Mouse (Mus musculus) hindbrain, embryonic 16.5 days (tissue): ENCODE measurements around the gene Rpa1. TPM values are rescaled to one million over a fixed set of nuclear protein-coding genes. Genes with fewer than 3 reads are reported as not detected.
"Not testable (repeated sequence)": the region's sequence is repeated elsewhere in the genome, so short reads cannot be mapped to it uniquely, and the experiment has no call there.

Experiments
- ATAC-seq: fragments of 200-750 bp; cut with Nextera tagmentation; 2 replicates; pipeline ENCODE4 v1.8.0; 2017; ENCODE audit warnings: moderate TSS enrichment, moderate library complexity
- H3K27ac ChIP-seq: fragments of 300-500 bp; sonication (generic); 2 replicates; pipeline ENCODE4 v1.5.1; 2014; ENCODE audit warnings: low read depth, mild to moderate bottlenecking, control low read depth, low read length, moderate library complexity
- H3K27me3 ChIP-seq: fragments of 300-500 bp; sonication (generic); replicated peaks from 2 replicates; pipeline ENCODE4 v1.6.1; 2014; ENCODE audit warnings: low read length; ENCODE audit not compliant: control insufficient read depth, insufficient read depth
- H3K36me3 ChIP-seq: fragments of 300-500 bp; sonication (generic); 2 replicates; pipeline ENCODE4 v1.6.1; 2014; ENCODE audit warnings: mild to moderate bottlenecking, low read length, moderate library complexity, mixed read lengths; ENCODE audit not compliant: control insufficient read depth, insufficient read depth
- H3K4me1 ChIP-seq: fragments of 300-500 bp; sonication (generic); 2 replicates; pipeline ENCODE4 v1.6.1; 2014; ENCODE audit warnings: low read depth, low read length; ENCODE audit not compliant: control insufficient read depth, insufficient read depth
- H3K4me2 ChIP-seq: fragments of 300-500 bp; sonication (generic); 2 replicates; pipeline ENCODE4 v1.6.1; 2014; ENCODE audit warnings: mild to moderate bottlenecking, low read length, control low read depth, moderate library complexity
- H3K4me3 ChIP-seq: fragments of 300-500 bp; sonication (generic); 2 replicates; pipeline ENCODE4 v1.5.1; 2014; ENCODE audit warnings: mild to moderate bottlenecking, low read length, control low read depth, moderate library complexity
- H3K9ac ChIP-seq: fragments of 300-500 bp; sonication (generic); 2 replicates; pipeline ENCODE4 v1.6.1; 2014; ENCODE audit warnings: low read depth, mild to moderate bottlenecking, control low read depth, low read length, moderate library complexity
- H3K9me3 ChIP-seq: fragments of 300-500 bp; sonication (generic); 2 replicates; pipeline ENCODE4 v1.6.1; 2014; ENCODE audit warnings: mild to moderate bottlenecking, low read length, moderate library complexity; ENCODE audit not compliant: control insufficient read depth
- WGBS: fragments of 180-500 bp; shearing (Covaris S2); extraction: QIAGEN DNeasy Blood & Tissue Kit; methylation state at CpG from one replicate; pipeline ENCODE4 v1.1.7; 2014; 5-methylcytosine and 5-hydroxymethylcytosine counted together
- polyA plus RNA-seq: library from polyadenylated mRNA; unstranded; fragments of >200 nt; fragmentation: Nextera tagmentation; extraction: Ambion mirVana; gene quantifications from 2 replicates; pipeline ENCODE4 v1.2.1, GENCODE M21; 2015

Rpa1 gene
- polyA plus RNA-seq, 1 experiment from 2014 or later = 50.8 TPM

DNA sequence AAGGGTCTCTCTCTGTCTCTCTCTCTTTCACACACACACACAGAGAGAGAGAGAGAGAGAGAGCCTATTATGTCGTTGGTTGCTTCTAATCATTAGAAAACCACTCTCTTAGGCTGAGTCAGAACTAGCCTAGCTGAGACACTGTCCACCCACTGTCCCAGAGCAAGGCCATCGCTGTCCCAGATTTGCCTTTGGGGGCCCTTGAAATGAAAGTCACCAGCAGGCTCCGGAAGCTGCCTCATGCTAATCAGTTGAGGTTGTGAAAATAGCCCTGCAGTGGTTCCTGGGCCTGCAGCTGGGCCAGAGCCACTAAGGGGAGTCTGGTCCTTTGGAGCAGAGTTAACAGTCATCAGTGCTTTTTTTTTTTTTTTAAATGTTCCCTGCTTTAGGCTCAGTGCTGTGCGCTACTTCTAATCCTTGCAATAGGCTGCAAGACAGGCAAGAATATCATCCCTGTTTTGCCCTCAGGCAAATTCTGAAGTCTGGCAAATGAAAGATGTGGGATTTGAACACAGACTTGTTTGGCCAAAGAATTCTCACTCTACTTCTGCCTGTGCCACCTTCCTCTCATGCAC, 62.1 kb downstream of the Rpa1 start:
- 58% methylated on average over 4 of the region's 4 CpGs for WGBS
- H3K36me3 ChIP-seq = no peaks in the 10 kb centered on the region
- no peak for ATAC-seq
- H3K9me3 ChIP-seq = no peaks in the 10 kb centered on the region
- no peak overlapping the region for H3K4me2 ChIP-seq
- no peak overlapping the region for H3K9ac ChIP-seq
- H3K27me3 ChIP-seq = no peaks in the 10 kb centered on the region
- H3K4me3 ChIP-seq = no peak overlapping the region
- H3K27ac ChIP-seq = no peak overlapping the region
- peaks cover 20% of the 10 kb centered on the region for H3K4me1 ChIP-seq

DNA sequence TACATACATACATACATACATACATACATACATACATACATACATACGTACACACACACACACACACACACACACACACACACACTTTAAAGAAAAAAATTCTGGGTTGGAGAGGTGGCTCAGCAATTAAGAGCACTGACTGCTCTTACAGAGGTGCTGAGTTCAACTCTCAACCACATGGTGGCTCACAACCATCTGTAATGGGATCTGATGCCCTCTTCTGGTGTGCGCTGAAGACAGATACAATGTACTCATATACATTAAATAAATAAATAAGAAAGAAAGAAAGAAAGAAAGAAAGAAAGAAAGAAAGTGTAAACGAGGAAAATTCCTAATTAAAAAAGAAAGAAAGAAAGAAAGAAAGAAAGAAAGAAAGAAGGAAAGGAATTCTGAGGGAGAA, 64.3 kb downstream of the Rpa1 start:
- 70% methylated on average over 3 of the region's 3 CpGs for WGBS
- H3K27me3 ChIP-seq, ATAC-seq, H3K4me2 ChIP-seq, H3K4me3 ChIP-seq, H3K36me3 ChIP-seq, H3K27ac ChIP-seq, H3K9ac ChIP-seq, H3K9me3 ChIP-seq: not testable (repeated sequence)
- H3K4me1 ChIP-seq = peaks cover 38% of the 10 kb centered on the region

DNA sequence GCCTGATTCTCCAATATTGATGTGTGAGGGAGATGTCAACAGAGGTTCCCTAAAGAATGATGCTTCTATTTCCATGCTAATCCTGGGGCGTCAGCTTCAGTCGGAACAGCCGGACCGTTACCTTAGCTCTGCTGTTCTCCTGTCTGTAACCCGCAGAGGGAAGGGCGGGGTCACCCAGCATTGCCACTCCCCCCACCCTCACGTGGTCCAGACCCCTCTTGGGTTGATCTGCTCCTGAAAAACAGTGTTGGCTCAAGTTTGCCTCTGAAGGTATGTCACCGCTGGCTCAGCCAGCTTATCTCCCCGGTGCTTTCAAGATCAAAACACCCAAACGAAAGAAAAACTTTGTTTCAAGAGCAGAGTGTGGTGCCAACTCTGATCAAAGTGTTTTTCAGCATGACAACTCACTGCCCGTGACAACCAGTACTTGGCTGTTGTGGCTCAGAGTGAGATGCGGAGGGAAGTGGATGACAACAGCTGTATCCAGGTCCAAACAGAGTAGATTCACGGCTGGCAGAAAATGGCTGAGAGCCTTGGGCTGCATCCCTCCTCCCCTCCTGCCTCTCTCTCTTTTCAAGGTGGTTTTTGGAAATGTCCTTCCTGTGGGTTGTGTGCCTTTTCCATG, 65.5 kb downstream of the Rpa1 start:
- Histone ChIP-seq H3K27me3 (no peaks in the 10 kb centered on the region), H3K4me2 (peak overlapping the region; percentile 45), H3K9ac (no peak overlapping the region), H3K27ac (no peak overlapping the region), H3K4me3 (no peak overlapping the region), H3K9me3 (no peaks in the 10 kb centered on the region), H3K4me1 (peaks cover 38% of the 10 kb centered on the region), H3K36me3 (no peaks in the 10 kb centered on the region)
- WGBS = 10% methylated on average over 13 of the region's 13 CpGs
- ATAC-seq = no peak

DNA sequence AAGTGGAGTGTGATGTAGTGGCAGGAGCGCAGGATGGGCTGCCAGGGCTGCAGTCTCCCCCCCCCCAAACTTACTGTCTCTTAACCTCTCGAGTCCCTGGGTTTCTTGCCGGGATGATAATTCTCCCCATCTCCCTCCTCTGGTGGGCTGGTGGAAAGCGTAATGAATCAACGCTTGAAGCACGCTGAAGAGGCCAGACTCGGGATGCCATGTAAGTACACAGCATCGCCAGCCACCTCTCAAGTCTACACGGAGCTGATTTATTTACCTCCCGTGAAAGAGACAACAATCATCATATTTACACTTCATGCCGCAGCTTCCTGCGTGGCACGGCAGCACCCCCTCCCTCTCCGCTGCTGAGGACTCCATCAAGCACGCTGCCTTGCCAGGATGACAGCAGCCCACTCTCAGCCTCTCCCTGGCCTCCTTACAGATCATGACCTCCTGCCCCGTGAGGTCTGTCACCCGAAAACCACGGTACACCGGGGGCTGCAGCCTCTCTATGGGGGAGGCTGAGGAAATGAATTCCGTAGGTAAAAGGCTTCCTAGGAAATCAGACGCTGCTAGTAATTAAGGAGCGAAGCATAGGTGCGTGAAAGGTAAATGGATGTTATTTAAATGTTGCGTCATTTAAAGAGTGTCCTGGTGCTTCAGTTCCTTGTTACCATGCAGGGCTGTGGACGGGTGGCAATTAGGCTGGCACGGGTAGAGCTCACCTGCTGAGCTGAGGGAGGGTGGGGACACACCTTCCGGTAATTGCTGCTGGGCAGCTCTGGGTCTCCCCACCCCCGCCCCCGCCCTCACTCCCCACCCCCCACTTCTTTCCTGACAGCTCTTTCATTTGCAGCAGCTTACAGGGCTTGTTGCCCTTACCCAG, 66.5 kb downstream of the Rpa1 start:
- Histone ChIP-seq H3K36me3 (no peaks in the 10 kb centered on the region), H3K4me3 (peak overlapping the region; percentile 23), H3K4me2 (peak overlapping the region; percentile 45), H3K9me3 (no peaks in the 10 kb centered on the region), H3K4me1 (peaks cover 38% of the 10 kb centered on the region), H3K27ac (peak overlapping the region; percentile 36; the same call in 1 of the 2 replicates), H3K27me3 (no peaks in the 10 kb centered on the region), H3K9ac (peak overlapping the region; percentile 5)
- peak; percentile 44 for ATAC-seq
- 5% methylated on average over 29 of the region's 29 CpGs for whole genome bisulfite sequencing

DNA sequence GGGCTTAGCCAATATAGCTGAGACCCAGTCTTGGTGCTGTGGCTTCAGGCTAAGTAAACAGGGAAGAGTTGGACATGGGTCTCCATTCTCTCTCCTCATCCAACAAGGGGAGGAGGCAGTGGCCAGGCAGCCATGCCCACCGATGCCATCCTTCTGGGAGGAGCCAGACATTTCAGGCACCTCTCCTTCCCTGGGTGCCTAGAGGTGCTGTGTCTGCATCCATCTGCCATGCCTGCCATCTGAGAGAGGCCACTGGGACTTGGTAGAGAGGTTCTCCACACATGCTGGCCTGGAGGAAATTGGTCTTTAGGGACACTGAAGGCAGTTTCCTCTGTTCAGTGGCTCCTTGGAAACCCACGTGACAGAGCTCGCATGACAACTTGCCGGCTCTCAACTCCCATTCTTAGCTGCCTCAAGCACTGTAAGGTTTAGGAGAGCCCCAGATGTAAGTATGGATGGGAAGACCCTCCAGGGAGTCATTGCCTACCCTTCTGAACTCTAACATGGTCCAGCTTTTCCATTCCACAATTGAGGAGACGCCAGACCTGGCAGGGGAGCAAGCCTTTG, 67.6 kb downstream of the Rpa1 start:
- no peaks in the 10 kb centered on the region for H3K9me3 ChIP-seq
- peaks cover 38% of the 10 kb centered on the region for H3K4me1 ChIP-seq
- no peak overlapping the region for H3K9ac ChIP-seq
- H3K27ac ChIP-seq = 0 out of 2 replicates have a peak overlapping the region, but pooled peaks have one; percentile 23
- WGBS = 44% methylated on average over 5 of the region's 5 CpGs
- H3K27me3 ChIP-seq = no peaks in the 10 kb centered on the region
- H3K36me3 ChIP-seq = no peaks in the 10 kb centered on the region
- H3K4me3 ChIP-seq = no peak overlapping the region
- no peak for ATAC-seq
- H3K4me2 ChIP-seq = no peak overlapping the region

DNA sequence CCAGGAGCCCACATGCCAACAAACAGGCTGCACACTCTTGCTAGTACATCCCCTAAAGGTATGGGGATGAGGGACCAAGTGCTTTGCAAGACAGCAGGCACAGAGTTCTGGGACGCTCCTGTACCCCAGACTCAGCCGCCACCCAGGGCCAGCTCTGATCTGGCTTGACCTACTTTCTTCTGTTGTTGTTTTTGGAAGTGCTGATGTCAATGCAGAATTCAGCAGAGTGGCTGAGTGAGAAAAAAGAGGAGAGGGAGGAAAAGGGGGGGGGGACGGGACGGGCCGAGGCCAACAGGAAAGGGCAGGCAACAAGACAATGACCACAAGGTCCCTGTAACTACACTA, 68.1 kb downstream of the Rpa1 start:
- Histone ChIP-seq H3K36me3 (no peaks in the 10 kb centered on the region), H3K9ac (no peak overlapping the region), H3K4me3 (no peak overlapping the region), H3K4me1 (peaks cover 41% of the 10 kb centered on the region), H3K9me3 (no peaks in the 10 kb centered on the region), H3K27me3 (no peaks in the 10 kb centered on the region), H3K27ac (no peak overlapping the region), H3K4me2 (no peak overlapping the region)
- 54% methylated on average over 5 of the region's 5 CpGs for WGBS
- 0 out of 2 replicates have a peak, but pooled peaks have one; percentile 3 for ATAC-seq

DNA sequence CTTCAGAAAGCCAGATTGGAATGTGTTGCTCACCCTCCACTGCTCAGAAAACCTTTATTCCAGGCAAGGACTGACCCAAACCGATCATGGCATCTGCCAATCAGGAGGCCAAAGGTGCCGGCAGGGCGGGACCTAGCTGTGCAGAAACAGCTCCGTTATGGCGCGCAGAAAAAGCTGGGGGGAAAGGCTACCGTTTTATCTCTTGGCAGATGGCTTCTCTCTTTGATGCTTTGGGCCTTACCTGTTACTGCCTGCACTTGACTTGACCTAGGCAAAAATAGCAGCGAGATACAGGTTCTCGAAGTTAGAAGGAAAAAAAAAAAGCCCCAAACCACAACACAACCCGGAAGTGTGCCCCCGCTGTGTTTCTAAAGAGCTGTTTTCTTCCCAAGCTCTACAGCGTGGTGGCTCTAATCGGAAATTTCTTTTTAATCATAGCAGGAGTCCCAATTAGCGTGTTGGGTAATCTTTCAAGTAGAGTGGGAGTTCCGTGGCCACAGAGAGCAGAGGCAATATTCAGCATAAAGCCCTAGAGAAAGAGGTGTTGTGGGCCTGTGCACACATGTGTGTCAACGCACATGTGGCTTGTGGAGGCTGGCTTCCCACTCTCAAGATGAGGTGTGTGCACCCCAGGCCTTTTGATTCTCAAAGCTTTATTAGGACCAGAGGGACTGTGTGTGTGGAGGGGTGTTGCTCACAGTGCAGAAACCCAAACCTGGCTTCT, 68.6 kb downstream of the Rpa1 start:
- peaks cover 46% of the 10 kb centered on the region for H3K4me1 ChIP-seq
- H3K4me3 ChIP-seq = peak overlapping the region; percentile 11; the same call in 1 of the 2 replicates
- H3K4me2 ChIP-seq = peak overlapping the region; percentile 44
- 7% methylated on average over 16 of the region's 16 CpGs for WGBS
- H3K9me3 ChIP-seq = no peaks in the 10 kb centered on the region
- 0 out of 2 replicates have a peak overlapping the region, but pooled peaks have one; percentile 29 for H3K27ac ChIP-seq
- no peaks in the 10 kb centered on the region for H3K27me3 ChIP-seq
- 0 out of 2 replicates have a peak, but pooled peaks have one; percentile 15 for ATAC-seq
- H3K9ac ChIP-seq = peak overlapping the region; percentile 45
- H3K36me3 ChIP-seq = no peaks in the 10 kb centered on the region

DNA sequence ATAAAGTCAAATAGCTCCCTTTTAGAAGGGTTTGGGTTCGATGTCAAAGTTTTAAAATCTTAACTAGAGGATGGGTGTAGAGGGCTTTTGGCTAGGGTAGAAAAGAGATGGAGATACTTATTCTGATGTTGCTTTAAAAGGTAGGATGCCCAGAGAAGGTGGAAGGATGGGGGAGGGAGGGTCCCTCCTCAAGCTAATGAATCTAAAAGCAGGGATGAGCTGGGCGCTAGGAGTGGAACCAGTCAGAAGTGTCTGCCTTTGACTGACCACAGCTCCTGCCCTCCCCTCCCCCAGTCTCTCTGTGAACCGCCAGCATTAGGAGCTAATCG, 69.1 kb downstream of the Rpa1 start:
- peak overlapping the region; percentile 11; the same call in 1 of the 2 replicates for H3K4me3 ChIP-seq
- 0 out of 2 replicates have a peak overlapping the region, but pooled peaks have one; percentile 29 for H3K27ac ChIP-seq
- 15% methylated on average over 4 of the region's 4 CpGs for WGBS
- H3K27me3 ChIP-seq = no peaks in the 10 kb centered on the region
- ATAC-seq = no peak
- H3K9ac ChIP-seq = peak overlapping the region; percentile 45
- no peaks in the 10 kb centered on the region for H3K36me3 ChIP-seq
- H3K4me1 ChIP-seq = peaks cover 47% of the 10 kb centered on the region
- peak overlapping the region; percentile 44 for H3K4me2 ChIP-seq
- H3K9me3 ChIP-seq = no peaks in the 10 kb centered on the region
